In the genomic region with DNA sequence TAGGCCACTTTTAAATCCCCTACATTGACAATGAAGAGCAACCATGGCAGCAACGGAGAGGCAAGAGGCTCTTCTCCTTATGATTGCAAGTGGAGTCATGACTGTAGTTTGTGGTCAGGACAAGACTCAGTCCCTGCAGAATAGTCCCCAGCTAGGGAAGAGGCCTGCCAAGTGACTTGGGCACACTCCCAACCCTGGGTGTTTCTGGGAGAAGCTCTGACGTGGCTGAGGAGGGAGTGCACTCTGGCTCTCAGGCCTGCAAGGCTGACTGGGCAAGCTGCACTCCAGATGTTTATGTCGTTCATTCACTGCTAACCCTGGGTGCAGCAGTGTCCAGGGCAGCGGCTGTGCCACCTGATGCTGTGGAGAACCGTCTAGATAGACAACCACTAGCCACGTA, we compare ENCODE assay signal across 11 mouse cellular contexts. TPM values are rescaled to one million over a fixed set of nuclear protein-coding genes. Genes with fewer than 3 reads are reported as not detected.
DNase-seq lines count a peak whose midpoint lies in the region; ATAC-seq lines count a peak whose summit lies in the region.
"Had no signal": no experiment of that assay in that cellular context is flagged by ENCODE, and none has a peak within 500 bp of the region (broad histone marks: within the 10 kb centered on the region; RNA-seq: fewer than 3 reads in every experiment).

No protein-coding gene starts in this region.

- intact Hi-C loops in left cerebral cortex, postnatal 14 days (cut with DNase I), result no loop called here

- no peak for ATAC-seq in midbrain, embryonic 14.5 days (ENCODE audit: low FRiP score, low TSS enrichment)
- ATAC-seq: liver, postnatal 0 days had no signal

- no peak overlapping the region for H3K9ac ChIP-seq in midbrain, embryonic 14.5 days (replicated peaks; ENCODE audit: low read length)
- H3K9ac ChIP-seq: liver, postnatal 0 days; neural tube, embryonic 15.5 days had no signal

- 88% methylated on average over 6 of the region's 6 CpGs for WGBS in midbrain, embryonic 14.5 days

- no peak overlapping the region for H3K4me3 ChIP-seq in midbrain, embryonic 14.5 days (replicated peaks; ENCODE audit: low read depth, low read length)
- H3K4me3 ChIP-seq: neural tube, embryonic 15.5 days had no signal

- DNase-seq in adrenal gland, adult (ENCODE audit: inconsistent age in 2 of 2, low spot score in 1 of 2), result peak; percentile 76 to 81
- DNase-seq in adrenal gland, postnatal 4 days (ENCODE audit: low spot score in 2 of 2), result no peak
- peak; percentile 74 for DNase-seq in 3134 (ENCODE audit: extremely low read depth, insufficient read length, low spot score)
- DNase-seq in gastrocnemius, adult 8-10 months (ENCODE audit: low spot score in 2 of 2), result peak; percentile 73 to 83
- DNase-seq in kidney, postnatal 4 days, result peak; percentile 48 to 61
- no peak for DNase-seq in testis, postnatal 10 days (ENCODE audit: low spot score)
- no peak for DNase-seq in left cerebral cortex, postnatal 14 days (ENCODE audit: low spot score in 2 of 2)
- DNase-seq in midbrain, embryonic 14.5 days, result no peak
- DNase-seq: cerebellum, adult 9-11 months; liver, postnatal 0 days had no signal

- no peak overlapping the region for H3K27ac ChIP-seq in midbrain, embryonic 14.5 days (replicated peaks; ENCODE audit: low read depth, low read length)
- H3K27ac ChIP-seq: neural tube, embryonic 15.5 days had no signal

- no peaks in the 10 kb centered on the region for H3K4me1 ChIP-seq in midbrain, embryonic 14.5 days (ENCODE audit: control insufficient read depth, insufficient read depth, low read length)
- H3K4me1 ChIP-seq: neural tube, embryonic 15.5 days had no signal

- H3K9me3 ChIP-seq in midbrain, embryonic 14.5 days (ENCODE audit: control insufficient read depth, low read length), result no peaks in the 10 kb centered on the region
- H3K9me3 ChIP-seq: neural tube, embryonic 15.5 days had no signal

- no peak overlapping the region for H3K4me2 ChIP-seq in midbrain, embryonic 14.5 days (ENCODE audit: low read length)
- H3K4me2 ChIP-seq: neural tube, embryonic 15.5 days had no signal

- no peaks in the 10 kb centered on the region for H3K27me3 ChIP-seq in midbrain, embryonic 14.5 days (ENCODE audit: control insufficient read depth, insufficient read depth, low read length)
- H3K27me3 ChIP-seq: neural tube, embryonic 15.5 days had no signal

- H3K36me3 ChIP-seq in midbrain, embryonic 14.5 days (ENCODE audit: control insufficient read depth, insufficient read depth, low read length), result no peaks in the 10 kb centered on the region
- H3K36me3 ChIP-seq: neural tube, embryonic 15.5 days had no signal

RNA-seq across cellular contexts. Expression of gene Zfp366, which starts 15.2 kb away (rescaled TPM):
- 1 to 10 TPM; 4.8 to 6.9 TPM for total RNA-seq in adrenal gland, postnatal 4 days (2021)
- 1 to 10 TPM; 2.2 to 3.6 (median 2.8) TPM for total RNA-seq in gastrocnemius, adult 8-10 months (2022)
- 1 to 10 TPM; 5.1 to 8.1 TPM for total RNA-seq in left cerebral cortex, postnatal 14 days (2021)
- polyA plus RNA-seq in midbrain, embryonic 14.5 days (2014; fragmentation: Nextera tagmentation; extraction: Ambion mirVana), result 0.43 and 0.79 TPM in 2 replicates

Comparison
In these comparisons a context has a peak if more than half of its experiments do, and no peak if none do; other contexts are left out.
1. DNase-seq: peak in adrenal gland, adult (2 of 2), 3134 (single experiment), gastrocnemius, adult 8-10 months (2 of 2) and kidney, postnatal 4 days (2 of 2); none in adrenal gland, postnatal 4 days (0 of 2), testis, postnatal 10 days (single experiment), left cerebral cortex, postnatal 14 days (0 of 2) and midbrain, embryonic 14.5 days (single experiment).